Mouse (Mus musculus) lung, embryonic 14.5 days (tissue): Measurements from ENCODE around the gene Rbbp6. TPM values are rescaled to one million over a fixed set of nuclear protein-coding genes. Genes with fewer than 3 reads are reported as not detected.

Experiments used
- ATAC-seq: fragments of 200-750 bp; cut with Nextera tagmentation; 2 replicates; pipeline ENCODE4 v1.8.0; 2017; ENCODE audit warnings: mild to moderate bottlenecking, moderate TSS enrichment, moderate library complexity; ENCODE audit not compliant: insufficient read depth
- DNase-seq: peaks from one replicate; pipeline ENCODE4 v3.0.0-alpha.2; 2015
- H3K27ac ChIP-seq: fragments of 300-500 bp; sonication (generic); 2 replicates; pipeline ENCODE4 v1.5.1; 2014; ENCODE audit warnings: low read depth, mild to moderate bottlenecking, moderate library complexity
- H3K27me3 ChIP-seq: fragments of 300-500 bp; sonication (generic); 2 replicates; pipeline ENCODE4 v1.6.1; 2014; ENCODE audit warnings: low read length, control low read depth; ENCODE audit not compliant: insufficient read depth
- H3K36me3 ChIP-seq: fragments of 300-500 bp; sonication (generic); 2 replicates; pipeline ENCODE4 v1.6.1; 2014; ENCODE audit warnings: control low read depth; ENCODE audit not compliant: insufficient read depth
- H3K4me1 ChIP-seq: fragments of 300-500 bp; sonication (generic); 2 replicates; pipeline ENCODE4 v1.6.1; 2014; ENCODE audit warnings: antibody characterized with exemption, control low read depth; ENCODE audit not compliant: insufficient read depth
- H3K4me2 ChIP-seq: fragments of 300-500 bp; sonication (generic); 2 replicates; pipeline ENCODE4 v1.6.1; 2014; ENCODE audit warnings: mild to moderate bottlenecking
- H3K4me3 ChIP-seq: fragments of 300-500 bp; sonication (generic); 2 replicates; pipeline ENCODE4 v1.5.1; 2014; ENCODE audit warnings: low read depth, low read length
- H3K9ac ChIP-seq: fragments of 300-500 bp; sonication (generic); 2 replicates; pipeline ENCODE4 v1.6.1; 2014
- H3K9me3 ChIP-seq: fragments of 300-500 bp; sonication (generic); 2 replicates; pipeline ENCODE4 v1.6.1; 2016; ENCODE audit warnings: low read depth, low read length, control low read depth
- CTCF ChIP-seq: IDR thresholded peaks from 2 replicates; pipeline ENCODE4 v1.5.1; 2016; ENCODE audit warnings: antibody characterized with exemption, low read depth
- WGBS: fragments of 180-500 bp; shearing (Covaris S2); extraction: QIAGEN DNeasy Blood & Tissue Kit; methylation state at CpG from one replicate; pipeline ENCODE4 v1.1.7; 2014; 5-methylcytosine and 5-hydroxymethylcytosine counted together
- polyA plus RNA-seq: library from polyadenylated mRNA; unstranded; fragments of >200 nt; fragmentation: Nextera tagmentation; extraction: Ambion mirVana; gene quantifications from 2 replicates; pipeline ENCODE4 v1.2.1, GENCODE M21; 2014

The Rbbp6 gene
- polyA plus RNA-seq = 33.2 and 34.0 TPM in 2 replicates

DNA sequence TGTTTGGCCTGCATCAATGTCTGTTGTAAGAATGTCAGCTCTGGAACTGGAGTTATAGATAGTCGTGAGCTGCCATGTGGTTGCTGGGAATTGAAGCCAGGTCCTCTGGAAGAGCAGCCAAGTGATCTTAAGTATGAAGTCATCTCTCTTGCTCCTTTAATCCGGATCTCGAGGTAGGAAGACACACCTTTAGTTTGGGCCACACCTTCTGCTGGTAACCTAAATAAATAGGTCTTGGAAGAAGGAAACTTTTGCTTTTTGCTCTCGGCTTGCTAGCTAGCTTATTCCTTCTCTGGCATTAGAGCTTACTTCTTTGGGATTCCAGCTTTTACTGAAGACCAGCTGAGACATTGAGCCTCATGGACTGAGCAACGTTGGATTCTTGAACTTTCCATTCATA lies at the start of gene Rbbp6:
TSS of gene Rbbp6 (plus strand) at position 301 of the 400 bp plus-strand sequence.
- TF ChIP-seq CTCF = no peak
- Histone ChIP-seq H3K4me3 (no peak within 1 kb of the TSS), H3K9me3 (no peaks in the 10 kb centered on the region), H3K36me3 (no peaks in the 10 kb centered on the region), H3K9ac (no peak within 1 kb of the TSS), H3K27me3 (no peaks in the 10 kb centered on the region), H3K27ac (no peak within 1 kb of the TSS), H3K4me2 (no peak within 1 kb of the TSS), H3K4me1 (no peaks in the 10 kb centered on the region)
- 71% methylated on average over 5 of the region's 5 CpGs for WGBS
- DNase-seq (no peak), ATAC-seq (no peak)

- Histone ChIP-seq H3K4me3 (no peak overlapping the region), H3K4me2 (no peak overlapping the region), H3K4me1 (no peaks in the 10 kb centered on the region), H3K9ac (no peak overlapping the region), H3K9me3 (no peaks in the 10 kb centered on the region), H3K27ac (no peak overlapping the region), H3K36me3 (no peaks in the 10 kb centered on the region), H3K27me3 (no peaks in the 10 kb centered on the region)
- DNase-seq (peak; percentile 94), ATAC-seq (peak; percentile 41; the same call in 1 of the 2 replicates)
- TF ChIP-seq CTCF = peak; percentile 78
- 42% methylated on average over 13 of the region's 13 CpGs for WGBS
These were observed 45.5 kb upstream of the Rbbp6 start for GRCm38 (mm10) chr7:122919728-122920582.

DNA sequence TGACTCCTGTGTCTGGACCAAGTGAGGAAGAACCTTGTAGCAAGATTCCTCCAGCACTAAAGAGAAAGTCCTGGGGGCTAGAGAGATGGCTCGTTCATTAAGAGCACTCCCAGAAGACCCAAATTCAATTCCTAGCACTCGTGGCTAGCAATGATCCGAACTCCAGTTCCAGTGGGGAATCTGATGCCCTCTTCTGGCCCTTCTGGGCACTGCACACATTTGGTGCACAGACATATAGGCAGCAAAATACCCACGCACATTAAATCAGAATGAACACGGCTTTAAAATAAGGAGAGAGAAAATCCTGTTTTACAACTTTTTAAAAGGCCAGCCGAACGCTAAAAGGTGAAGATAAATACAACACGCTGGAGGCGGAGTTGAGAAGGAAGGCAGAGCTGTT lies 43.9 kb upstream of the Rbbp6 start:
- no peak overlapping the region for H3K4me2 ChIP-seq
- TF ChIP-seq CTCF = peak; percentile 37
- H3K9me3 ChIP-seq = no peaks in the 10 kb centered on the region
- no peak for ATAC-seq
- no peaks in the 10 kb centered on the region for H3K27me3 ChIP-seq
- no peak overlapping the region for H3K9ac ChIP-seq
- WGBS = 76% methylated on average over 9 of the region's 9 CpGs
- H3K4me3 ChIP-seq = no peak overlapping the region
- DNase-seq = peak; percentile 33
- H3K27ac ChIP-seq = no peak overlapping the region
- H3K4me1 ChIP-seq = no peaks in the 10 kb centered on the region
- no peaks in the 10 kb centered on the region for H3K36me3 ChIP-seq

DNA sequence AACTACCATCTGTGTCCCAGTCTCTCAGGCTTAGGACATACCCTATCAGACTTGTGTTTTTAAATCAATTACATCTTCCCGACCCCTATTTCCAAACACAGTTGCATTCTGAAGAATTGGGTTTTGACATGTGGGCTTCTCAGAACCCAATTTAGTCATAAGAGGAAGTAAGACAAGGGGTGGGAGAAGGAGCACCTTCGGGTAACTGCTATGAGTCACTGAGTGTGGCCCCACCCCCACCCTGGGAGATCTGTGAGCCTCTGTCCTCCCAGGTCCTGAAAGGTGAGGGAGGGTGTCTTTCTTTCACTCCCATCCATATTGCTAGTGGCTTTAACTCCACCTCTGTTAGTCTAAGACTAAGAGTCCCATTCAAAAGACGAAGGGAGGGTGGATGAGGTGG lies 41.2 kb upstream of the Rbbp6 start:
- Histone ChIP-seq H3K4me1 (no peaks in the 10 kb centered on the region), H3K9ac (no peak overlapping the region), H3K9me3 (no peaks in the 10 kb centered on the region), H3K27me3 (no peaks in the 10 kb centered on the region), H3K36me3 (no peaks in the 10 kb centered on the region), H3K4me3 (no peak overlapping the region), H3K27ac (no peak overlapping the region), H3K4me2 (no peak overlapping the region)
- no peak for TF ChIP-seq CTCF
- ATAC-seq (no peak), DNase-seq (no peak)
- WGBS = 59% methylated on average over 3 of the region's 3 CpGs

- no peaks in the 10 kb centered on the region for H3K36me3 ChIP-seq
- no peak overlapping the region for H3K9ac ChIP-seq
- DNase-seq (peak; percentile 42), ATAC-seq (no peak)
- H3K4me1 ChIP-seq = no peaks in the 10 kb centered on the region
- H3K27ac ChIP-seq = no peak overlapping the region
- no peak overlapping the region for H3K4me2 ChIP-seq
- WGBS = 19% methylated on average over 3 of the region's 3 CpGs
- H3K4me3 ChIP-seq = no peak overlapping the region
- H3K9me3 ChIP-seq = no peaks in the 10 kb centered on the region
- no peak for TF ChIP-seq CTCF
- H3K27me3 ChIP-seq = no peaks in the 10 kb centered on the region
These were observed 35.0 kb upstream of the Rbbp6 start for GRCm38 (mm10) chr7:122930494-122930893.

GRCm38 (mm10) chr7:122932171-122932570 lies 33.3 kb upstream of the Rbbp6 start:
- Histone ChIP-seq H3K4me2 (no peak overlapping the region), H3K9me3 (no peaks in the 10 kb centered on the region), H3K9ac (no peak overlapping the region), H3K27me3 (no peaks in the 10 kb centered on the region), H3K4me1 (no peaks in the 10 kb centered on the region), H3K36me3 (no peaks in the 10 kb centered on the region), H3K4me3 (no peak overlapping the region), H3K27ac (no peak overlapping the region)
- WGBS = 6% methylated on average over 1 of the region's 1 CpGs
- ATAC-seq = no peak
- TF ChIP-seq CTCF = no peak
- no peak for DNase-seq

GRCm38 (mm10) chr7:122936626-122937025 lies 28.9 kb upstream of the Rbbp6 start:
- no peaks in the 10 kb centered on the region for H3K36me3 ChIP-seq
- TF ChIP-seq CTCF = no peak
- no peaks in the 10 kb centered on the region for H3K9me3 ChIP-seq
- H3K4me2 ChIP-seq = no peak overlapping the region
- no peaks in the 10 kb centered on the region for H3K4me1 ChIP-seq
- no peak overlapping the region for H3K4me3 ChIP-seq
- no peak for DNase-seq
- H3K27ac ChIP-seq = no peak overlapping the region
- ATAC-seq = no peak
- no peaks in the 10 kb centered on the region for H3K27me3 ChIP-seq
- H3K9ac ChIP-seq = no peak overlapping the region
